Mouse (Mus musculus) heart, postnatal 0 days (tissue): Measurements from ENCODE around the gene Bmi1.

Source experiments
- CTCF ChIP-seq: IDR thresholded peaks from 2 replicates; pipeline ENCODE4 v1.5.1; 2016; ENCODE audit warnings: antibody characterized with exemption, control low read depth, low read depth
- EP300 ChIP-seq: IDR thresholded peaks from 2 replicates; pipeline ENCODE4 v1.6.1; 2016; ENCODE audit warnings: antibody characterized with exemption, low read depth

DNA sequence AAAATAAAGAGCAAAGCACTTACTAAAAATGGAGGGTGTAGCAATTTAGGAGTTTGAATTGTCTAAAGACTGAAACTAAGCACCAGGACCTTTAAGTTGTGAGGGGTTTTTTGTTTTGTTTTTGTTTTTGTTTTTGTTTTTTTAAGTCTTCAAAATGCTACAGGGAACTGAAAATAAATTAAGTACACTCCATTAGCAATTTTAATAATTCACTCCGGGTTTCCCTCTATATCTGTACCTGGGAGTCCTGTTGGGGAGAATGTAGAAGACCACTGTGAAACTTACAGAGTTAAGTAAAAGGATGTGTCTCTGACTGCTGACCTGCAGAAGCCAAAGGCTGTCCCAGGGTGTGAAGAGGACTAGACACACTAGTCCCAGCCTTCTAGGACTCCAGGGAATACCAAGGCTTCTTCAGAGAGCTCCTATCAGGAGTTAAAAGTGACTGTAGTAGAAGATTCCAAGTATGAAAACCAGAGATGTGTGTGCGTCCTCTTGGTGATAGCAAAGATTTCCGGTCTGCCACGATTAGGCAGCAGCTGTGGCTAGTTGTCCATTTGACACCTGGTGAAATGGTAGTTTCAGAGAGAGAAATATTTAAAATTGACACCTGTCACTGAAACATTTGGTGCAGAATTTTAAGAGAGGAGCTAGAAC, 20.9 kb downstream of the Bmi1 start:
- TF ChIP-seq CTCF (no peak), EP300 (no peak)
